Mouse (Mus musculus) layer of hippocampus, postnatal 10 days (tissue): Measurements from ENCODE around the gene Banp. TPM values are rescaled to one million over a fixed set of nuclear protein-coding genes. Genes with fewer than 3 reads are reported as not detected.

Experiments
- DNase-seq, 2 experiments: peaks; one replicate each; pipeline ENCODE4 v3.0.0; 2021; ENCODE audit warnings: low spot score in 2 of 2
- long read RNA-seq: library from polyadenylated mRNA; stranded (forward); transcript quantifications from one replicate; pipeline ENCODE4 v2.0.0, GENCODE M21; 2023
- total RNA-seq, 2 experiments: library from RNA; stranded (reverse); gene quantifications; 2 replicates each; pipeline ENCODE4 v1.2.3; 2021

The Banp gene
- total RNA-seq, result 10 to 100 TPM; 24.7 to 32.2 TPM
- long read RNA-seq, full-length matches to known transcripts, result 2 of 33 reads
- long read RNA-seq, partial matches to known transcripts, result 20 of 33 reads
- long read RNA-seq, other reads (novel, unspliced or antisense), result 11 of 33 reads

- no peak for DNase-seq
These were observed at the start of gene Banp for GRCm38 (mm10) chr8:121949222-121949800. Gene Banp (plus strand): TSS chr8:121949750.

- DNase-seq, result no peak
These were observed 47.9 kb upstream of the Banp start for GRCm38 (mm10) chr8:121901498-121902236.

- no peak for DNase-seq
These were observed 45.6 kb upstream of the Banp start for GRCm38 (mm10) chr8:121903977-121904376.

- no peak for DNase-seq
These were observed 44.6 kb upstream of the Banp start for GRCm38 (mm10) chr8:121904999-121905398.

- DNase-seq, result no peak
These were observed 44.1 kb upstream of the Banp start for GRCm38 (mm10) chr8:121905420-121905819.

- DNase-seq, result no peak
These were observed 43.7 kb upstream of the Banp start for GRCm38 (mm10) chr8:121905864-121906263.

- peak; percentile 49 to 59 for DNase-seq
These were observed 42.7 kb upstream of the Banp start for GRCm38 (mm10) chr8:121906542-121907512.

GRCm38 (mm10) chr8:121907587-121908248 lies 41.8 kb upstream of the Banp start, which contains the start of gene Slc7a5:
Gene Slc7a5 (minus strand): TSS chr8:121907694.
- peak; percentile 98 to 99 for DNase-seq

- no peak for DNase-seq
These were observed 41.0 kb upstream of the Banp start for GRCm38 (mm10) chr8:121908378-121909147.

GRCm38 (mm10) chr8:121909148-121909541 lies 40.4 kb upstream of the Banp start:
- DNase-seq, result no peak

GRCm38 (mm10) chr8:121909663-121910062 lies 39.9 kb upstream of the Banp start:
- DNase-seq, result peak; percentile 86 to 88

- DNase-seq, result no peak
These were observed 38.1 kb upstream of the Banp start for GRCm38 (mm10) chr8:121911400-121911799.

- no peak for DNase-seq
These were observed 37.6 kb upstream of the Banp start for GRCm38 (mm10) chr8:121911987-121912386.

- DNase-seq, result no peak
These were observed 36.7 kb upstream of the Banp start for GRCm38 (mm10) chr8:121912831-121913230.

- no peak for DNase-seq
These were observed 36.2 kb upstream of the Banp start for GRCm38 (mm10) chr8:121913378-121913777.

GRCm38 (mm10) chr8:121919158-121919557 lies 30.4 kb upstream of the Banp start:
- no peak for DNase-seq

- no peak for DNase-seq
These were observed 29.8 kb upstream of the Banp start for GRCm38 (mm10) chr8:121919731-121920130.

- no peak for DNase-seq
These were observed 28.0 kb upstream of the Banp start for GRCm38 (mm10) chr8:121921582-121921981.

- peak in 1 of 2 experiments; percentile 51 for DNase-seq
These were observed 27.4 kb upstream of the Banp start for GRCm38 (mm10) chr8:121922101-121922500.

- DNase-seq, result no peak
These were observed 24.9 kb upstream of the Banp start for GRCm38 (mm10) chr8:121924681-121925080.
